Mouse (Mus musculus): ENCODE data around the gene Rtn4ip1. TPM values are rescaled to one million over a fixed set of nuclear protein-coding genes. Genes with fewer than 3 reads are reported as not detected.
"Not testable (repeated sequence)": the region's sequence is repeated elsewhere in the genome, so short reads cannot be mapped to it uniquely, and the experiment has no call there.

Rtn4ip1 gene
- 10.2 and 11.5 TPM in 2 replicates for polyA plus RNA-seq (2015; fragmentation: Nextera tagmentation; extraction: Ambion mirVana)

- peak; percentile 94 for DNase-seq (ENCODE audit: low spot score)
Observed at GRCm38 (mm10) chr10:43901578-43902194, at the start of gene Rtn4ip1, which contains the start of gene Qrsl1. Rtn4ip1 (plus strand) TSS chr10:43901807. Qrsl1 (minus strand) TSS chr10:43901745.

- DNase-seq (ENCODE audit: low spot score) = no peak
Observed at GRCm38 (mm10) chr10:43851898-43852297, 49.7 kb upstream of the Rtn4ip1 start.

GRCm38 (mm10) chr10:43855916-43856315 is 45.7 kb upstream of the Rtn4ip1 start:
- no peak for DNase-seq (ENCODE audit: low spot score)

- no peak for DNase-seq (ENCODE audit: low spot score)
Observed at GRCm38 (mm10) chr10:43856351-43856750, 45.3 kb upstream of the Rtn4ip1 start.

- peak; percentile 55 for DNase-seq (ENCODE audit: low spot score)
Observed at GRCm38 (mm10) chr10:43870752-43871151, 30.9 kb upstream of the Rtn4ip1 start.

- DNase-seq (ENCODE audit: low spot score) = no peak
Observed at GRCm38 (mm10) chr10:43871458-43871857, 30.1 kb upstream of the Rtn4ip1 start.

- DNase-seq (ENCODE audit: low spot score) = no peak
Observed at GRCm38 (mm10) chr10:43887676-43888075, 13.9 kb upstream of the Rtn4ip1 start.

- DNase-seq (ENCODE audit: low spot score) = no peak
Observed at GRCm38 (mm10) chr10:43888976-43889375, 12.6 kb upstream of the Rtn4ip1 start.

- DNase-seq (ENCODE audit: low spot score) = no peak
Observed at GRCm38 (mm10) chr10:43892971-43893370, 8.6 kb upstream of the Rtn4ip1 start.

- no peak for DNase-seq (ENCODE audit: low spot score)
Observed at GRCm38 (mm10) chr10:43896065-43896464, 5.5 kb upstream of the Rtn4ip1 start.

GRCm38 (mm10) chr10:43898276-43898675 is 3.3 kb upstream of the Rtn4ip1 start:
- no peak for DNase-seq (ENCODE audit: low spot score)

GRCm38 (mm10) chr10:43900883-43901570 is 580 bp upstream of the Rtn4ip1 start:
- peak; percentile 19 for DNase-seq (ENCODE audit: low spot score)

- DNase-seq (ENCODE audit: low spot score) = no peak
Observed at GRCm38 (mm10) chr10:43904569-43904968, 3.0 kb downstream of the Rtn4ip1 start.

GRCm38 (mm10) chr10:43910032-43910872 is 8.6 kb downstream of the Rtn4ip1 start:
- no peak for DNase-seq (ENCODE audit: low spot score)

GRCm38 (mm10) chr10:43910873-43911142 is 9.2 kb downstream of the Rtn4ip1 start:
- DNase-seq (ENCODE audit: low spot score) = no peak

GRCm38 (mm10) chr10:43912236-43912635 is 10.6 kb downstream of the Rtn4ip1 start:
- no peak for DNase-seq (ENCODE audit: low spot score)

GRCm38 (mm10) chr10:43916181-43916580 is 14.6 kb downstream of the Rtn4ip1 start:
- DNase-seq (ENCODE audit: low spot score) = no peak

GRCm38 (mm10) chr10:43916737-43917136 is 15.1 kb downstream of the Rtn4ip1 start:
- DNase-seq (ENCODE audit: low spot score) = no peak

- DNase-seq (ENCODE audit: low spot score) = peak; percentile 84
Observed at GRCm38 (mm10) chr10:43918696-43919608, 17.3 kb downstream of the Rtn4ip1 start.

GRCm38 (mm10) chr10:43923096-43923495 is 21.5 kb downstream of the Rtn4ip1 start:
- DNase-seq (ENCODE audit: low spot score) = no peak

- not testable (repeated sequence) for DNase-seq (ENCODE audit: low spot score)
Observed at GRCm38 (mm10) chr10:43925776-43926175, 24.2 kb downstream of the Rtn4ip1 start.
